Mouse (Mus musculus) right cerebral cortex, postnatal 10 days (tissue): Measurements from ENCODE around the gene Pdzd2.
A peak's percentile ranks its signal among the peaks of the same experiment; 100 is the strongest.

ENCODE experiments used
- DNase-seq, 2 experiments: peaks; one replicate each; pipeline ENCODE4 v3.0.0; 2021; ENCODE audit warnings: low spot score in 2 of 2

Pdzd2 gene

GRCm38 (mm10) chr15:12667760-12668520, 71.8 kb downstream of the Pdzd2 start:
- DNase-seq = no peak

GRCm38 (mm10) chr15:12665946-12666345, 73.8 kb downstream of the Pdzd2 start:
- DNase-seq = no peak

- DNase-seq = no peak
Observed at GRCm38 (mm10) chr15:12663351-12663750, 76.4 kb downstream of the Pdzd2 start.

- no peak for DNase-seq
Observed at GRCm38 (mm10) chr15:12660320-12660719, 79.4 kb downstream of the Pdzd2 start.

GRCm38 (mm10) chr15:12655959-12656662, 83.6 kb downstream of the Pdzd2 start:
- no peak for DNase-seq

GRCm38 (mm10) chr15:12655316-12655715, 84.4 kb downstream of the Pdzd2 start:
- DNase-seq = no peak

GRCm38 (mm10) chr15:12652336-12653031, 87.2 kb downstream of the Pdzd2 start:
- DNase-seq = no peak

GRCm38 (mm10) chr15:12650236-12650635, 89.5 kb downstream of the Pdzd2 start:
- DNase-seq = no peak

- no peak for DNase-seq
Observed at GRCm38 (mm10) chr15:12649674-12650073, 90.0 kb downstream of the Pdzd2 start.

GRCm38 (mm10) chr15:12649131-12649530, 90.6 kb downstream of the Pdzd2 start:
- no peak for DNase-seq

- peak; percentile 73 to 83 for DNase-seq
Observed at GRCm38 (mm10) chr15:12640755-12641154, 99.0 kb downstream of the Pdzd2 start.

- no peak for DNase-seq
Observed at GRCm38 (mm10) chr15:12639776-12640175, 99.9 kb downstream of the Pdzd2 start.

GRCm38 (mm10) chr15:12639181-12639580, 100.5 kb downstream of the Pdzd2 start:
- DNase-seq = no peak

- no peak for DNase-seq
Observed at GRCm38 (mm10) chr15:12638370-12639030, 101.2 kb downstream of the Pdzd2 start.

GRCm38 (mm10) chr15:12637511-12637910, 102.2 kb downstream of the Pdzd2 start:
- no peak for DNase-seq

- DNase-seq = no peak
Observed at GRCm38 (mm10) chr15:12636386-12636785, 103.3 kb downstream of the Pdzd2 start.

GRCm38 (mm10) chr15:12634921-12635320, 104.8 kb downstream of the Pdzd2 start:
- DNase-seq = no peak

GRCm38 (mm10) chr15:12629164-12629563, 110.6 kb downstream of the Pdzd2 start:
- DNase-seq = no peak

GRCm38 (mm10) chr15:12628451-12628850, 111.3 kb downstream of the Pdzd2 start:
- DNase-seq = no peak

- DNase-seq = no peak
Observed at GRCm38 (mm10) chr15:12626930-12627329, 112.8 kb downstream of the Pdzd2 start.

GRCm38 (mm10) chr15:12626166-12626565, 113.6 kb downstream of the Pdzd2 start:
- DNase-seq = no peak

GRCm38 (mm10) chr15:12625524-12625923, 114.2 kb downstream of the Pdzd2 start:
- no peak for DNase-seq
